Mouse (Mus musculus) E14TG2a.4 (cell line): ENCODE data around the gene Cox17.

ENCODE experiments used
- H3K27me3 ChIP-seq: 2 replicates; pipeline ENCODE4 v1.6.1; 2014; ENCODE audit warnings: low read length, control low read depth; ENCODE audit not compliant: insufficient read depth
- H3K36me3 ChIP-seq: 2 replicates; pipeline ENCODE4 v1.6.1; 2014; ENCODE audit warnings: low read length, control low read depth; ENCODE audit not compliant: insufficient read depth
- H3K4me1 ChIP-seq: replicated peaks from 2 replicates; pipeline ENCODE4 v1.6.1; 2014; ENCODE audit warnings: low read depth, low read length, control low read depth
- H3K4me3 ChIP-seq: replicated peaks from 2 replicates; pipeline ENCODE4 v1.5.1; 2014; ENCODE audit warnings: mild to moderate bottlenecking, low read length
- H3K9me3 ChIP-seq: 2 replicates; pipeline ENCODE4 v1.6.1; 2014; ENCODE audit warnings: low read length, control low read depth
- CTCF ChIP-seq: conservative IDR thresholded peaks from 2 replicates; pipeline ENCODE4 v1.5.1; 2014; ENCODE audit warnings: low read length
- NANOG ChIP-seq: IDR thresholded peaks from 2 replicates; pipeline ENCODE4 v1.6.1; 2014; ENCODE audit warnings: borderline replicate concordance, low read length, mixed read lengths
- POU5F1 ChIP-seq: IDR thresholded peaks from 2 replicates; pipeline ENCODE4 v1.6.1; 2014; ENCODE audit warnings: low read length, borderline replicate concordance

The Cox17 gene

DNA sequence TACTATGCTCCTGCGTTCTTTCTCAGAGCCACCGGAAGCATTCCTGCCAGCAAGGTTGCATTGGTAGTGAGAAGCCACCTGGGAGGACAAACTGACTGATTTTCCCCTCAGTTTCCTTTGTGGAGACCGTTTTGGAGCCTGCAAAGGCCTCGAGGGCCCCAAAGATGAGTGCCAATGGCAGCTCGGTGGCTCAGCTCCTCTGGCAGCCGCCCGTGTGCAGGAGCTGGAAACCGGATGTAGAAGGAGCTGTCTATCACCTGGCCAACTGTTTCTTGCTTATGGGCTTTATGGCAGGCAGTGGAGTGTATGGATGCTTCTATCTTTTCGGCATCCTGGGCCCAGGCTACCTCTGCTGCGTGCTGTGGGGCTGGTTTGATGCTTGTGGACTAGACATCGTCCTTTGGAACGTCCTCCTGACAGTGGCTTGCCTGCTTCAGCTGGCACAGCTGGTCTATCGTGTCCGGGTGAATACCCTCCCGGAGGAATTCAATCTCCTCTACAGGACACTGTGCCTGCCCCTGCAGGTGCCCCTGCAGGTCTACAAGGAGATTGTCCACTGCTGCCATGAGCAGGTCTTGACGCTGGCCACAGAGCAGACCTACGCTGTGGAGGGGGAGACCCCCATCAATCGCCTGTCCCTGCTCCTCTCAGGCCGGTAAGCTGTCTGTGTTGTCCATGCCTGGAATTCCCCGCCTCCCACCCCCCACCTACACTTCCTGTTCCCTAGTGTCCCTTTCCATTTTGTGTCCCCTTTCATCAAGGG, 15.9 kb downstream of the Cox17 start:
- no peaks in the 10 kb centered on the region for H3K36me3 ChIP-seq
- peaks cover 7% of the 10 kb centered on the region; the same call in 1 of the 2 replicates for H3K4me1 ChIP-seq
- no peak overlapping the region for H3K4me3 ChIP-seq
- H3K9me3 ChIP-seq = no peaks in the 10 kb centered on the region
- TF ChIP-seq CTCF = no peak
- peaks cover 10% of the 10 kb centered on the region for H3K27me3 ChIP-seq

DNA sequence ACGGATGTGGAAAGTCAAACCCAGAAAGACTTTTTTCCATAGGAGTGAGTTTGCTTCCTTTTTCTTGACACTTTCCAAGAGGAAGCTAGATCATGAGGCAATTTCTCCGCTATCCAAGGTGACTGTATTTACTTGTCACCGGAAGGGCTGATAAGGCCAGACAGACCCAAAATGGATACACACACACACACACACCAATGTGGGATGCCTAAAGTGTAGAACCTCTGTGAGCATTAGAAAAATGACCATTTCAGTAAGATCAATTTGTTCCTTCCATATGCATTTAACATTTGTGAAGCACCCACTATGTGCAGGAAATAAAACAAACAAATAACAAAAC, 16.4 kb downstream of the Cox17 start:
- Histone ChIP-seq H3K36me3 (no peaks in the 10 kb centered on the region), H3K9me3 (no peaks in the 10 kb centered on the region), H3K4me3 (no peak overlapping the region), H3K27me3 (peaks cover 10% of the 10 kb centered on the region), H3K4me1 (peaks cover 7% of the 10 kb centered on the region; the same call in 1 of the 2 replicates)
- TF ChIP-seq POU5F1 = no peak
- no peak for TF ChIP-seq CTCF
- no peak for TF ChIP-seq NANOG

DNA sequence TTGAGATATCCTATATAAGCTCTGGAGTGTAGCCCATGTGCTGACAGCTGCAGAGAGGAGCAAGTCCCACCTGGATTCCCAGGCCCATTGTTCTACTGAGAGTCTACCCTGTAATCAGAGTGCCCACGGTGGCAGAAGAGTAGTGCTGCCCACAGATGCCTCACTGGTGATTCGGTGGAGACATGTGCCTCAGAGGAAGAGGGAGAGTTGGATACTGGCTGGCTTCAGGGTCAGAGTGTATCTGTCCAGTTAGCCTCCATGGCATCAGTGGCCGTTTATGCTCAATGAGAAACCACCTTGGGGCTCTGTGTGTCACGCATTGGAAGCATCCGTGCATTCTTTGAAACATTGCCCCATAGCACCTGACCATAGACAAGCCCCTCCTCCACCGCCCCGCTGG, 16.9 kb downstream of the Cox17 start:
- TF ChIP-seq POU5F1 (no peak), CTCF (no peak), NANOG (no peak)
- peaks cover 7% of the 10 kb centered on the region for H3K4me1 ChIP-seq
- H3K36me3 ChIP-seq = no peaks in the 10 kb centered on the region
- H3K27me3 ChIP-seq = peaks cover 13% of the 10 kb centered on the region
- H3K9me3 ChIP-seq = no peaks in the 10 kb centered on the region
- no peak overlapping the region for H3K4me3 ChIP-seq

DNA sequence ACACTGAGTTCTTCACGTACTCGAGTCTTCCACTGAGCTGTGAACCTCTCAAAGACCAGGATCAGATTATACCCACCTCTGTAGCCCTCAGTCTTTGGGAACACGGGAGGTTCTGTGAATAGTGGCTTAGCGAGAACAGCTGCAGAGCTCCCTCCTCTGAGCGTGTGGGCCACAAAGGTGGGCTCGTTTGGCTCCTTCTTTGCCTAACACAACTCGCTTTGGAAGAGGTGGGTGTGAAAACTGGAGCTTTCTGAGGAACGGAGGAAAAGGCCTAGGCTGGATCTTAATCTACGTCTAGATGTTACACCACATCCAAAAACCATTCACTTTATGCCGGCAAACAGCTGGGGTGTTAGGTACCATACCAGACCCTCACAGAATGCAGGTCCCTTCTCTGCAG, 18.6 kb downstream of the Cox17 start:
- Histone ChIP-seq H3K27me3 (peaks cover 29% of the 10 kb centered on the region), H3K36me3 (no peaks in the 10 kb centered on the region), H3K9me3 (no peaks in the 10 kb centered on the region), H3K4me1 (peaks cover 12% of the 10 kb centered on the region), H3K4me3 (no peak overlapping the region)
- TF ChIP-seq CTCF (no peak), POU5F1 (no peak), NANOG (no peak)

DNA sequence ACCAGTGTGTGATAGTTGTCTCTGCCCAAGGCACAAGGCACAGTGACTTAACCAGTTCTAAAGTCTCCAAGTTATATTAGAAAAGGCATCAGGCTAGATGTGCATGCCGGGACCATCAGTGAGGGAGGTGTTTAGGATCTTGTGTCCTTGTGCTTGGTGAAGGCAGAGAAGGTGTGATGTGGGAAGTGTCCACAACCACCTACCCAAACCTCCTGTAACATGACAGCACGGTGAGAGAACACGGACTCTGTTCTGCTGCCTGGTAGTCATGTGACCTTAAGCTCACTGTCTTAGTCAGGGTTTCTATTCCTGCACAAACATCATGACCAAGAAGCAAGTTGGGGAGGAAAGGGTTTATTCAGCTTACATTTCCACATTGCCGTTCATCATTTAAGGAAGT, 19.4 kb downstream of the Cox17 start:
- TF ChIP-seq POU5F1 (no peak), CTCF (no peak), NANOG (no peak)
- Histone ChIP-seq H3K4me1 (peaks cover 14% of the 10 kb centered on the region), H3K4me3 (no peak overlapping the region), H3K27me3 (peaks cover 38% of the 10 kb centered on the region), H3K9me3 (no peaks in the 10 kb centered on the region), H3K36me3 (no peaks in the 10 kb centered on the region)

DNA sequence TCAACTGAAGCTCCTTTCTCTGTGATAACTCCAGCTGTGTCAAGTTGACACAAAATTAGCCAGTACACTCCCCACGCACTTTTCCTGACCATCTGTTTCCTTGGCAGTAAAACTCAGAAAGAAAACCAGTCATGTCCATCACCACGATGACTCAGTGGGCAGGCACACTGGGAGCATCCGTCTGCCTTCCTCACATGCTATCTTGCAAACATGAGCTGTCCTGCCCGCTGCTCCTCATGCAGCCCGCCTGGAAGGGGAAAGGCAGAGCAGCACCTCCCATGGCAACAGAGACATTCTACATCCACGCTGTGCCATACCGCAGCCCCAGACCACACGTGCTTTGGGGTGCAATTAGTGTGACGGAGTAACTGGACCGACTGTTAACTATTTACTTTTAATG, 21.5 kb downstream of the Cox17 start:
- Histone ChIP-seq H3K36me3 (no peaks in the 10 kb centered on the region), H3K9me3 (no peaks in the 10 kb centered on the region), H3K27me3 (peaks cover 40% of the 10 kb centered on the region), H3K4me3 (no peak overlapping the region), H3K4me1 (peaks cover 11% of the 10 kb centered on the region)
- TF ChIP-seq CTCF = no peak
- no peak for TF ChIP-seq POU5F1
- no peak for TF ChIP-seq NANOG

DNA sequence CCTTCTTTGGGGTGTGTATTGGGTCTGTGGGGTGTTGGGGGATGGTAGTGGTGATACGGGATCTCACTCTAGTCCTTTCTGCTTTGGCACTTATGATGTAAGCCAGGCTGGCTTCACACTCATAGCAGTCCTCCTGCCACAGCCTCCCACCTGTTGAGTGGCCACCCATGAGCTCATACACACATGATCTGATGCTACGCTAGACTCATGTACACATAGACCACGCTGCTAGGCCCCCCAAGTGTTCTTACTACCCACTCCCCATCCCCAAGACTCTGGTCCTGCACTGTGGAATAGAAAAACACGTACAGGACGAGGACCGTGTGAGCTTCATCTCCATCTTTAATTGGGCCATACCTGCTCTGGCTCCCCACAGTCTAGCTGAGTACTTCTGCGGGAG, 22.2 kb downstream of the Cox17 start:
- H3K27me3 ChIP-seq = peaks cover 47% of the 10 kb centered on the region
- no peaks in the 10 kb centered on the region for H3K9me3 ChIP-seq
- peaks cover 17% of the 10 kb centered on the region for H3K4me1 ChIP-seq
- no peak for TF ChIP-seq POU5F1
- TF ChIP-seq CTCF = no peak
- TF ChIP-seq NANOG = no peak
- no peak overlapping the region for H3K4me3 ChIP-seq
- no peaks in the 10 kb centered on the region for H3K36me3 ChIP-seq

DNA sequence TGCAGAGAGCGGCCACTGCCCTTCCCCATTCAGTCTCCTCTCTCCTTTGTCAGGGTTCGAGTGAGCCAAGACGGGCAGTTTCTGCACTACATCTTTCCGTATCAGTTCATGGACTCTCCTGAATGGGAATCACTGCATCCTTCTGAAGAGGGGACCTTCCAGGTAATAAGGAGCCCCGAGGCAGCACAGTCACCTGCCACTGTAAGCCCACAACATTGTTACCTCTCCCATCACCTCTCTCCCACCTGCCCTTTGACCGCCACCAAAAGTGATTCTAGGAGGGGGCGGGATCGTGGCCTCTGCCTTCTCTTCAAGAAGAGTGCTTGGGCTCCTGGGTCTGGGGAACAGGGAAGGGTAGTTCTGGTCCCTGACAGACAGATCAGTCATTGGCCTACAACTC, 22.6 kb downstream of the Cox17 start:
- no peak for TF ChIP-seq POU5F1
- peaks cover 51% of the 10 kb centered on the region for H3K27me3 ChIP-seq

DNA sequence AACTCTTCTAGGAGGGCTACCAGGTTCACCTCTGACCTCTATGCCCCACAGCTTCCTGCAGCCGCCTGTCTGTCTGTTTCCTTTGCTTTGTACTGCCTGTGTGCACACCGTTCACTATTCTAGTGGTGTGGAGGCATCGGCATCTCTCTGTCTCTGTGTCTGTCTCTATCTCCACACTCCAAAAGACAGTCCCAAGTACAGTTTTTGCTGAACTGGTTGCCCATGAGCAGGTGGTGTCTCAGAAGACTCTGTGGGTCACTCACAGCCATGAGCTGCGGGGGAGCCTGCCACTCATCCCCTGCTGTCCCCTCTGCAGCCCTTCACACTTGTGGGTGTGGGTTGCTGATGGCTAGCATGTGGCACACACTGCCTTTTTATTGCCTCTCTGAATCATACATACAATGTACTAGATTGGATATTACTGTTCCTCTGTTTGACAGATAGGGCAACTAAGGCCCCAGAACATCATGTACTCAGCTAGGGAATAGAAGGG, 23.2 kb downstream of the Cox17 start:
- peaks cover 57% of the 10 kb centered on the region for H3K27me3 ChIP-seq
- peaks cover 23% of the 10 kb centered on the region for H3K4me1 ChIP-seq
- H3K9me3 ChIP-seq = no peaks in the 10 kb centered on the region
- TF ChIP-seq POU5F1 (no peak), CTCF (no peak), NANOG (no peak)
- H3K36me3 ChIP-seq = no peaks in the 10 kb centered on the region
- H3K4me3 ChIP-seq = no peak overlapping the region

More for the DNA sequence above, 22.6 kb downstream of the Cox17 start:
- Histone ChIP-seq H3K4me1 (peaks cover 22% of the 10 kb centered on the region), H3K4me3 (no peak overlapping the region), H3K36me3 (no peaks in the 10 kb centered on the region), H3K9me3 (no peaks in the 10 kb centered on the region)
